Mouse (Mus musculus): ENCODE data around the gene Trpc4ap. TPM values are rescaled to one million over a fixed set of nuclear protein-coding genes. Genes with fewer than 3 reads are reported as not detected.

Trpc4ap gene
- total and polyA plus RNA-seq, 2 experiments from 2014 or later = 127 to 169 TPM

GRCm38 (mm10) chr2:155595516-155595915 is 96.7 kb downstream of the Trpc4ap start:
- Histone ChIP-seq H3K27ac (no peak overlapping the region), H3K4me2 (ENCODE audit: low read depth, low read length) (no peak overlapping the region), H3K9me3 (ENCODE audit: low read length) (no peaks in the 10 kb centered on the region), H3K36me3 (ENCODE audit: insufficient read depth, low read length) (no peaks in the 10 kb centered on the region), H3K4me3 (ENCODE audit: low read length) (no peak overlapping the region), H3K4me1 (ENCODE audit: insufficient read depth, low read length) (0 out of 2 replicates have a peak, but pooled peaks cover 3% of the 10 kb centered on the region), H3K9ac (replicated peaks; ENCODE audit: low read length) (no peak overlapping the region), H3K27me3 (ENCODE audit: insufficient read depth, low read length) (no peaks in the 10 kb centered on the region)
- WGBS = 86% methylated on average over 6 of the region's 6 CpGs
- DNase-seq (ENCODE audit: low spot score) = no peak
- no peak for ATAC-seq
- no peak for TF ChIP-seq CTCF (IDR thresholded peaks at IDR 0.05; ENCODE audit: low read depth)

GRCm38 (mm10) chr2:155592854-155593283 is 99.3 kb downstream of the Trpc4ap start:
- Histone ChIP-seq H3K9ac (replicated peaks; ENCODE audit: low read length) (peak overlapping the region; percentile 46), H3K4me3 (ENCODE audit: low read length) (peak overlapping the region; percentile 53), H3K36me3 (ENCODE audit: insufficient read depth, low read length) (no peaks in the 10 kb centered on the region), H3K27me3 (ENCODE audit: insufficient read depth, low read length) (no peaks in the 10 kb centered on the region), H3K27ac (peak overlapping the region; percentile 65), H3K9me3 (ENCODE audit: low read length) (no peaks in the 10 kb centered on the region), H3K4me2 (ENCODE audit: low read depth, low read length) (peak overlapping the region; percentile 69), H3K4me1 (ENCODE audit: insufficient read depth, low read length) (0 out of 2 replicates have a peak, but pooled peaks cover 3% of the 10 kb centered on the region)
- peak; percentile 35 for TF ChIP-seq CTCF (IDR thresholded peaks at IDR 0.05; ENCODE audit: low read depth)
- 1% methylated on average over 9 of the region's 9 CpGs for WGBS
- DNase-seq (ENCODE audit: low spot score) = no peak
- no peak for ATAC-seq

- Histone ChIP-seq H3K4me3 (ENCODE audit: low read length) (peak within 1 kb of the TSS; percentile 53), H3K36me3 (ENCODE audit: insufficient read depth, low read length) (no peaks in the 10 kb centered on the region), H3K27me3 (ENCODE audit: insufficient read depth, low read length) (no peaks in the 10 kb centered on the region), H3K27ac (peak within 1 kb of the TSS; percentile 75), H3K4me2 (ENCODE audit: low read depth, low read length) (peak within 1 kb of the TSS; percentile 69), H3K4me1 (ENCODE audit: insufficient read depth, low read length) (0 out of 2 replicates have a peak, but pooled peaks cover 3% of the 10 kb centered on the region), H3K9ac (replicated peaks; ENCODE audit: low read length) (peak within 1 kb of the TSS; percentile 54), H3K9me3 (ENCODE audit: low read length) (no peaks in the 10 kb centered on the region)
- no peak for TF ChIP-seq CTCF (IDR thresholded peaks at IDR 0.05; ENCODE audit: low read depth)
- WGBS = under 1% methylated on average over 53 of the region's 53 CpGs
- ATAC-seq = peak; percentile 94
- peak; percentile 98 for DNase-seq (ENCODE audit: low spot score)
These were observed 99.9 kb downstream of the Trpc4ap start, which contains the start of gene Gss for GRCm38 (mm10) chr2:155592137-155592853. Gss (minus strand) TSS chr2:155592810.

- no peak for TF ChIP-seq CTCF (IDR thresholded peaks at IDR 0.05; ENCODE audit: low read depth)
- DNase-seq (ENCODE audit: low spot score) = peak; percentile 3
- no peaks in the 10 kb centered on the region for H3K36me3 ChIP-seq (ENCODE audit: insufficient read depth, low read length)
- H3K4me1 ChIP-seq (ENCODE audit: insufficient read depth, low read length) = 0 out of 2 replicates have a peak, but pooled peaks cover 3% of the 10 kb centered on the region
- peak overlapping the region; percentile 75; the same call in 1 of the 2 replicates for H3K27ac ChIP-seq
- peak overlapping the region; percentile 69 for H3K4me2 ChIP-seq (ENCODE audit: low read depth, low read length)
- peak overlapping the region; percentile 54 for H3K9ac ChIP-seq (replicated peaks; ENCODE audit: low read length)
- 2% methylated on average over 6 of the region's 6 CpGs for WGBS
- H3K4me3 ChIP-seq (ENCODE audit: low read length) = peak overlapping the region; percentile 53
- ATAC-seq = no peak
- H3K27me3 ChIP-seq (ENCODE audit: insufficient read depth, low read length) = no peaks in the 10 kb centered on the region
- H3K9me3 ChIP-seq (ENCODE audit: low read length) = no peaks in the 10 kb centered on the region
These were observed 100.5 kb downstream of the Trpc4ap start for GRCm38 (mm10) chr2:155591676-155592075.

GRCm38 (mm10) chr2:155590876-155591275 is 101.3 kb downstream of the Trpc4ap start:
- Histone ChIP-seq H3K9ac (replicated peaks; ENCODE audit: low read length) (no peak overlapping the region), H3K4me3 (ENCODE audit: low read length) (no peak overlapping the region), H3K36me3 (ENCODE audit: insufficient read depth, low read length) (no peaks in the 10 kb centered on the region), H3K9me3 (ENCODE audit: low read length) (no peaks in the 10 kb centered on the region), H3K4me2 (ENCODE audit: low read depth, low read length) (no peak overlapping the region), H3K4me1 (ENCODE audit: insufficient read depth, low read length) (0 out of 2 replicates have a peak, but pooled peaks cover 3% of the 10 kb centered on the region), H3K27ac (no peak overlapping the region), H3K27me3 (ENCODE audit: insufficient read depth, low read length) (no peaks in the 10 kb centered on the region)
- WGBS = 92% methylated on average over 2 of the region's 2 CpGs
- ATAC-seq (no peak), DNase-seq (ENCODE audit: low spot score) (no peak)
- TF ChIP-seq CTCF (IDR thresholded peaks at IDR 0.05; ENCODE audit: low read depth) = no peak

GRCm38 (mm10) chr2:155589521-155589920 is 102.7 kb downstream of the Trpc4ap start:
- Histone ChIP-seq H3K27me3 (ENCODE audit: insufficient read depth, low read length) (no peaks in the 10 kb centered on the region), H3K4me3 (ENCODE audit: low read length) (no peak overlapping the region), H3K4me2 (ENCODE audit: low read depth, low read length) (no peak overlapping the region), H3K27ac (no peak overlapping the region), H3K4me1 (ENCODE audit: insufficient read depth, low read length) (0 out of 2 replicates have a peak, but pooled peaks cover 3% of the 10 kb centered on the region), H3K9me3 (ENCODE audit: low read length) (no peaks in the 10 kb centered on the region), H3K36me3 (ENCODE audit: insufficient read depth, low read length) (no peaks in the 10 kb centered on the region), H3K9ac (replicated peaks; ENCODE audit: low read length) (no peak overlapping the region)
- DNase-seq (ENCODE audit: low spot score) = no peak
- no peak for TF ChIP-seq CTCF (IDR thresholded peaks at IDR 0.05; ENCODE audit: low read depth)
- WGBS = 67% methylated on average over 6 of the region's 6 CpGs
- ATAC-seq = no peak

GRCm38 (mm10) chr2:155588136-155588535 is 104.0 kb downstream of the Trpc4ap start:
- no peak for TF ChIP-seq CTCF (IDR thresholded peaks at IDR 0.05; ENCODE audit: low read depth)

More at GRCm38 (mm10) chr2:155588136-155588535, 104.0 kb downstream of the Trpc4ap start:
- WGBS = 82% methylated on average over 3 of the region's 3 CpGs
- H3K9ac ChIP-seq (replicated peaks; ENCODE audit: low read length) = no peak overlapping the region
- no peaks in the 10 kb centered on the region for H3K9me3 ChIP-seq (ENCODE audit: low read length)
- DNase-seq (ENCODE audit: low spot score) (no peak), ATAC-seq (no peak)
- H3K27me3 ChIP-seq (ENCODE audit: insufficient read depth, low read length) = no peaks in the 10 kb centered on the region
- H3K27ac ChIP-seq = no peak overlapping the region
- H3K4me2 ChIP-seq (ENCODE audit: low read depth, low read length) = no peak overlapping the region
- H3K36me3 ChIP-seq (ENCODE audit: insufficient read depth, low read length) = no peaks in the 10 kb centered on the region
- 0 out of 2 replicates have a peak, but pooled peaks cover 3% of the 10 kb centered on the region for H3K4me1 ChIP-seq (ENCODE audit: insufficient read depth, low read length)
- H3K4me3 ChIP-seq (ENCODE audit: low read length) = no peak overlapping the region
